Mouse (Mus musculus): ENCODE data around the gene Zbtb20.

Gene Zbtb20

GRCm38 (mm10) chr16:43217336-43218006 is 341.8 kb downstream of the Zbtb20 start:
- no peak for DNase-seq

- no peak for DNase-seq
Measured at GRCm38 (mm10) chr16:43219367-43219766, 343.7 kb downstream of the Zbtb20 start.

- no peak for DNase-seq
Measured at GRCm38 (mm10) chr16:43221313-43221712, 345.6 kb downstream of the Zbtb20 start.

DNA sequence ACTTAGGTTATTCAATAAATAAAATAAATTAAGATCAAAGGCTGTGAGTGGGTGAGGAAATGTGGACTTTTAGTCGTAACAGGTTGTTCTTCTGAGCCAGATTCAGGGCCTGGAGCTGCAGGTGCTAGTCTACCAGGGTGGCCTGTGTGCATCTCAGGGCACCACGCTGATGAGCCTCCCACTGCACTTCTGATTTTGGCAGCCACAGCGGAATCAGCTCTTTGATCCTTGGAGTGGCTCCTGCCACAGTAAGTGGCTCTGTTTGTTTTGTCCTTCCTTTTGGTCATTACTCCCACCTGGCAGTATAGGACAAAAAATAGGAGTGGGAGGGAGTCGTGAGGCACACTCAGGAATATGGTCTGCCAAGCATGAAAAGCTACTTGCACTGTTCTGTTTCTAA is 354.6 kb downstream of the Zbtb20 start:
- no peak for DNase-seq

DNA sequence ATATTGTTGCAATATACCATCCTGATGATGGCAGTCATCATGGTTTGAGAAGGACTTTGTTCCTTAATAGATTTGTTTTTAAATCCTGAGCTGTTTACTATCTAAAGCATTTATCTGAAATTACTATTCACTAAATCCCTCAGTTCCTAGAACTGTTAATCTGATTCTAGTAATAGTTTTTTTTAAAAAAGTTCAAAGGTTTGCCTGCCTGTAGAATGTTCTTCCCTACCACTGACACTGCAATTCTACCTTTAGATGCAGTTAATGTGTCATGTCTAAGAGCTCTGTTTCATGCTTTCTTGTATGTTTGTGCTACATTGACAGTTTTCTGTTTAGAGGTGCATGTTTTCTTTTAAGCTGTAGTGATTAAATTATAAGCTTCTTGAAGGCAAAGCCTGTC is 358.6 kb downstream of the Zbtb20 start:
- DNase-seq = no peak

DNA sequence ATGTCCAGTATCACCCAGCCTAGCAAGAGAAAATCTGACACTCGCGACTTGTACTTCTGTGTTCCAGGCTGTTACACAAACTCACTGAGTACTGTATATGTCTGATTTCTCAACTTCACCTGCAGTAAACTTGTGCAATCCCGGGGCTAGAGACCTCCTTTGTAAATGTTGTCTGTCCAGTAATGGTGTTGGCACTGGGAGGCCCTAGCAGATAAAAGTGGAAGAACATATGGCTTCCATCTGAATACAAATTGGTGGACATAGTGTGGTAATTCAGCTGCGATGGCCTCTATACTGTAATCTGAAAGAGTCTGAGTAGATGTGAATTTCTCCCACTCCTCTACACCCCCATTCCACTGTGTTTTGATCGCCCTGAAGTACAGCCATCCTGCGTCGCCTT is 359.6 kb downstream of the Zbtb20 start:
- DNase-seq = no peak

GRCm38 (mm10) chr16:43235721-43236159 is 360.1 kb downstream of the Zbtb20 start:
- no peak for DNase-seq

DNA sequence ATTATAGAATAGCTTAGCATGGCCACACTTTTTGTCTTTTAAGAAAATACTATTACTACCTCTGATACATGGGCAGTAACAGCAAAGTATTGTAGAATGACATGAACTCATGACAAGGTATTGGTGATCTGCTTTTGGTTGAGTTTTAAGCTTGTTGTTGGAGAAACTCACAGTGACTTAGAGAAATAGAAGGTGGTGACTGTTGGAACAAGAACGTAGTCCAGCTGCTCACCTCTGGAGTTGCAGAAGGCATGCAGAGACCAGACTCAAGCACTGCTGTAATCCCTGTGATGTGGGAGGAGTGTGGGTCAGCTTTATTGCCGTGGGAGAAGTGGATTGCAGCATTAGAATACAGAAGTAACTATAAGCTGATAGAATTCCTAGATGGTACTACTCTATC is 361.9 kb downstream of the Zbtb20 start:
- no peak for DNase-seq

DNA sequence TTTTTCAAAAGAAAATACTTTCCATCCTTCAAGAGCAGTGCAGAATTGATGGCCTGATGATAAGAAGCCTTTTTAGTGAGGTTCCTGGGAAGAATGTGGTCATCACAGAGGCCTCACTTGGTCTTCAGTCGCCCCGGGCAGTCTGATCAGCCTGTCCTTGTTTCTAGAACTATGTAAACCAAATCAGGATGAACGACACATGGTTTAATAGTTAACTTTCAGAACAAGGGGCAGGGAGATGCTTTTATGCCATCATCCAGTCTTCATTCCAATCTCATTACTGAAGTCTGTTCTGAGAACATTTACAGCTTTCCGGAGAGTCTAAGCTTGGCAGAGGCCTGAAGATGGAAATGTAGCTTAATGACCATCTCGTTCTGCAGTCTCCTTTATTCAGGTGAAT is 371.3 kb downstream of the Zbtb20 start:
- DNase-seq = no peak

GRCm38 (mm10) chr16:43253077-43253476 is 377.4 kb downstream of the Zbtb20 start:
- DNase-seq = no peak

DNA sequence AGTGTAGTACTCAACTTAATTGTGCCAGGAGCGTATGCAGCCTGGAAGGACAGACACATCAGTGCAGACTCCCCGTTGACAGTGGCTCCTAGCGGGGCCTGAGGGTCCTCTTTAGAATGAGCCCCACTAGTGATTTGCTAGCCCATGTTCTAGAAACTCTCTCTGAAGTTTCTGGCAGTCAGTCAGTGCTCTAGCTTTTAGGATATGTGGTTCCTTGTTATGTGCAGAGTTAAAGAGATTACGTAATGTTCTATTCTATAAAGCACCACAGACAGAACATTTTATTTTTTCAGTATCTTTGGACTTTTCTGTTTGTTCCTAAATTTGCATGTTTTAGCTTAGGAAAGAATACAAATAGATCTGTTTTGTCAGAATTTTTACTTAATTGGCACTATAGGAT is 378.1 kb downstream of the Zbtb20 start:
- no peak for DNase-seq

DNA sequence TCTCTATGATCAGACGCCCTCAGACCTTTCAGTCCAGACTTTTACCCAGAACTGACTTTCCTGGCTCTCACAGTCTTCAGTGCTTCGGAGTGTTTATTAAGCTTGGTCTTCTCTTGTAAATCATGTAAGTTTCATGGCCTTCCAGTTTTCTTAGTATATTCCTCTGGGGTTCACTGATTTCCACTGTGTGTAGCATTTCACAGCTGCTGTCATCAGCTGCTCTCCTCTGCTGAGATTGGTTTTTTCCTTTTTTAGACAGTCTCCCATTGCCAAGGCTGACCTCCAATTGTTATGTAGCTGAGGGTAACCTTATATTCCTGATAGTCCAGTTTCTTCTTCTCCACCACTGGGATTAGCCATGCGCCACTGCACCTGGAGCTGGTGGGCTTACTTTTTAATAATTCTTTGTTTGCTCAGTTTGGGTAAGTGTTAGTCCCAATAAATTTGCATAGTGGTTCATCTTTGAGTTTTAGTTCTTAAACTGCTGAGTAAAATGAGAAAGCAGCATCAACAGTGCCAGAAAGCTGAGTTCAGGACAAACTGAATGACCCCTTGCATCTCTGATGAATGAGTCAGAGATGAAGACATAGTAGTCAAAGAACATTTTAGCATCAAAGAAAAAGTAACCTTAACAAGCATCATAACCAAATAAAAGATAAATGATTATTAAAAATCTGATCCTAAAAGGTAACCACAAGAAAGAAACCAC is 380.7 kb downstream of the Zbtb20 start:
- no peak for DNase-seq

DNA sequence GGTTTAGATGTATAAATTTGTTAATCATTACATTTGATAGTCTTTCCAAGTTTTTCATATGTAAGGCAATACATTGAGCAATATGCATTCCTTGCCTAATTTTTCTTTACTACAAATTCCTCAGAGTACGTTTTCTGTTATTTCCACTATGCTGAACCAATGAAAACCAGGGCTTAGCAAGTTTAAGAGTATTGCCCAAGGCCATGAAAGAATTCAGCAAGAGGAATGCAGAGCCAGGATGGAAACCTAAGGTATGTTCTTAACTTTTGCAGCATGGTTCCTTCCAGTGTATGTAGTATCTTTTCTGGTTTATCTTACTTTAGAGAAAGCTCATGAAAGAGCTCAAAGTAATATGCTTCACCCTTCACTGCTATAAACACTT is 381.2 kb downstream of the Zbtb20 start:
- no peak for DNase-seq

GRCm38 (mm10) chr16:43259466-43259865 is 383.8 kb downstream of the Zbtb20 start:
- DNase-seq = no peak

DNA sequence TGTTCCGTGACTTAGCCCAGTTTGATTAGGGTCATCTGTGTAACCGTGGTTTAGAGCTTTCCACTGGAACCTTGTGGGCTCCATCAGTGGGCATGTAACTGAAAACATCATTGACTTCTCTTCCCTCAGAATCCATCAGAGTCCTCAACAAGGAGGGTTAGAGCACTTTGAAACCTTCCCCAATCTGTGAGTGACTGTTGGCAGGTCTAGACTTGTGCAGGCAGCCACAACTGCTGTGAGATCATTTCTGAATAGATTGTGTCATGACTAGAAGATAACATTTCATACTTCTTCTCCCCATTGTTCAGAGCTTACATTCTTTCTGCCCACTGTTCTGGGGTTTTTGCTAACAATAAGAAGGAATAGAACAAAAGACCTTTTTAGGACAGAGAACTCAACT is 385.2 kb downstream of the Zbtb20 start:
- DNase-seq = no peak

GRCm38 (mm10) chr16:43274057-43274595 is 398.4 kb downstream of the Zbtb20 start:
- DNase-seq = no peak

GRCm38 (mm10) chr16:43276764-43277163 is 401.1 kb downstream of the Zbtb20 start:
- no peak for DNase-seq

DNA sequence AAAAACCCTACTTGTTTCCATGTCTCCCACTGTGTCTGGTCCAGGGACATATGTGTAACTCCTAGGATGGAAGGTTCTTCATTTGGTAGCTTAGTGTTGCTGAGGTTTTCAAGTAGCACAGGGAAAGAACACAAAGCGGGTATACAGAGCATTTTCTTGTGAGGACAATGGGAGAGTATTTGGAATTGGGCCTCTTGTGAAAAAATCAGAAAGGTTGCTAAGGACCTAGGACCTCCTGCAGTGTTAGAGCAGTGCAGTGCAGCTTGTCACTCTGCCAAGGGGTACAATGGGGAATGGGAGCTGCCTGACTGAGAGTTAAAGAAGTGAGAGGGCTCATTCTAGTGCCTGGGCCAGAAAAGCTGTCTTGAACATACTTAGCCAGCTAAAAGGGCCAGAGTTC is 410.6 kb downstream of the Zbtb20 start:
- no peak for DNase-seq

- DNase-seq = no peak
Measured at GRCm38 (mm10) chr16:43286783-43287383, 411.2 kb downstream of the Zbtb20 start.

DNA sequence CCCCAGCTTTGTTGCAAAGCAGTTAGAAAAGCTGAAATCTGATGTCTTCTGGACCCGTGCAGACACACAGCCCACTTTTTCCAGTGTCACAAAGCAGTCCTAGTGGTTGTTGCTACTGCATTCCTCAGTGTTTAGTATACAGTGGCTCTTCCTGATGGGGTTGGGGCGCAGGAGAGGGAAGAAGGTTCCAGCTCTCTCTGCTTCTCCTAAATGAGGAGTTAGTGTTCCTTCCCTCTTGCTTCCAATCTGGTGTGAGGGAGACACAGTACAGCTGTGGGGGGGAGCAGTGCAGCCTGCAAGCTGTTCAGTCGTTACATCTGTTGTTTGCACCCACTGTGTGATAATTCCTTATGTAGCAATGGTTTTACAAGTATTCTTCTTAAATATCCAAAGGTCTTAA is 415.7 kb downstream of the Zbtb20 start:
- DNase-seq = no peak

- DNase-seq = no peak
Measured at GRCm38 (mm10) chr16:43297953-43298596, 422.4 kb downstream of the Zbtb20 start.

GRCm38 (mm10) chr16:43300420-43300819 is 424.7 kb downstream of the Zbtb20 start:
- no peak for DNase-seq

DNA sequence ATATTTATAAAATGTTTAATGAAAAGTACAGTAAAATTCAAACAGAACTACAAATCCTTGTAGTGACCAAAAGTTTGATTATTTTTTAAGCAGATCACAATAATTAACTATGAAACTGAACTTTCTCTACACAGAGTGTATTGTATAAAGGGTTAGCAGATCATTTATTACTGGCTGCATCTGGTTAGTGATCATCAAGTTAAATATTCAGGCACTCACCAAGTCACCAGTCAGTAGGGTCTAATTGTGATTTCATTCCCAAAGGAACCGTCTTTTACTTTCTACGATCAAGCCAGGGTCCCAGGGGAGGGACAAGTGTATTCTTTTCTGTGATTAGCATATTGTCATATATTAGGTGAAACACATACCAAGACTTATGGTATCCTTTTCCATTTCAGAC is 426.5 kb downstream of the Zbtb20 start:
- no peak for DNase-seq

All from B cell, adult 2 months (primary cell).